Mouse (Mus musculus) brain, embryonic 18.5 days (tissue): Measurements from ENCODE around the gene Pgm3.

Source experiments
- DNase-seq: peaks from one replicate; pipeline ENCODE4 v3.0.0-alpha.2; 2012; ENCODE audit warnings: low read depth, low spot score

Gene Pgm3

GRCm38 (mm10) chr9:86569314-86569910 is 2.2 kb downstream of the Pgm3 start:
- DNase-seq, result no peak

GRCm38 (mm10) chr9:86560543-86560942 is 11.1 kb downstream of the Pgm3 start:
- DNase-seq, result no peak

- no peak for DNase-seq
Measured at GRCm38 (mm10) chr9:86554641-86555040, 17.0 kb downstream of the Pgm3 start.

- DNase-seq, result no peak
Measured at GRCm38 (mm10) chr9:86553886-86554285, 17.8 kb downstream of the Pgm3 start.

GRCm38 (mm10) chr9:86550717-86551116 is 20.9 kb downstream of the Pgm3 start:
- no peak for DNase-seq

GRCm38 (mm10) chr9:86549637-86550162 is 21.9 kb downstream of the Pgm3 start:
- DNase-seq, result no peak

GRCm38 (mm10) chr9:86544559-86544958 is 27.1 kb downstream of the Pgm3 start:
- no peak for DNase-seq

- no peak for DNase-seq
Measured at GRCm38 (mm10) chr9:86543451-86543850, 28.2 kb downstream of the Pgm3 start.

- DNase-seq, result no peak
Measured at GRCm38 (mm10) chr9:86534071-86534470, 37.6 kb downstream of the Pgm3 start.

GRCm38 (mm10) chr9:86525600-86525999 is 46.0 kb downstream of the Pgm3 start:
- DNase-seq, result no peak

- DNase-seq, result no peak
Measured at GRCm38 (mm10) chr9:86522335-86522734, 49.3 kb downstream of the Pgm3 start.

- no peak for DNase-seq
Measured at GRCm38 (mm10) chr9:86514798-86515197, 56.8 kb downstream of the Pgm3 start.

- no peak for DNase-seq
Measured at GRCm38 (mm10) chr9:86514390-86514789, 57.3 kb downstream of the Pgm3 start.

GRCm38 (mm10) chr9:86513733-86514132 is 57.9 kb downstream of the Pgm3 start:
- no peak for DNase-seq

GRCm38 (mm10) chr9:86507437-86507836 is 64.2 kb downstream of the Pgm3 start:
- no peak for DNase-seq
